Mouse (Mus musculus) kidney, postnatal 25 days (tissue): Measurements from ENCODE around the gene Prkcb.
"Not testable (repeated sequence)": the region's sequence is repeated elsewhere in the genome, so short reads cannot be mapped to it uniquely, and the experiment has no call there.

ENCODE experiments used
- DNase-seq, 2 experiments: peaks; one replicate each; pipeline ENCODE4 v3.0.0; 2021; ENCODE audit warnings: mixed read lengths in 2 of 2

Gene Prkcb

GRCm38 (mm10) chr7:122288605-122289242 lies at the start of gene Prkcb:
TSS of gene Prkcb (plus strand) at chr7:122288751.
- peak; percentile 28 to 56 for DNase-seq

GRCm38 (mm10) chr7:122238939-122239338 lies 49.6 kb upstream of the Prkcb start:
- no peak for DNase-seq

GRCm38 (mm10) chr7:122240413-122241119 lies 48.0 kb upstream of the Prkcb start:
- no peak for DNase-seq

GRCm38 (mm10) chr7:122242260-122242659 lies 46.3 kb upstream of the Prkcb start:
- DNase-seq, result peak in 1 of 2 experiments; percentile 27

GRCm38 (mm10) chr7:122242744-122243143 lies 45.8 kb upstream of the Prkcb start:
- not testable (repeated sequence) for DNase-seq

- DNase-seq, result no peak
Measured at GRCm38 (mm10) chr7:122244166-122244565, 44.4 kb upstream of the Prkcb start.

GRCm38 (mm10) chr7:122244584-122244983 lies 44.0 kb upstream of the Prkcb start:
- no peak for DNase-seq

- DNase-seq, result no peak
Measured at GRCm38 (mm10) chr7:122245976-122246375, 42.6 kb upstream of the Prkcb start.

GRCm38 (mm10) chr7:122247254-122247864 lies 41.2 kb upstream of the Prkcb start:
- DNase-seq, result no peak

GRCm38 (mm10) chr7:122249321-122249821 lies 39.2 kb upstream of the Prkcb start:
- no peak for DNase-seq

- peak; percentile 72 to 74 for DNase-seq
Measured at GRCm38 (mm10) chr7:122251197-122252011, 37.1 kb upstream of the Prkcb start.

GRCm38 (mm10) chr7:122256722-122257121 lies 31.8 kb upstream of the Prkcb start:
- DNase-seq, result no peak

- no peak for DNase-seq
Measured at GRCm38 (mm10) chr7:122258521-122258920, 30.0 kb upstream of the Prkcb start.

GRCm38 (mm10) chr7:122260055-122260602 lies 28.4 kb upstream of the Prkcb start:
- no peak for DNase-seq

GRCm38 (mm10) chr7:122268983-122269486 lies 19.5 kb upstream of the Prkcb start:
- DNase-seq, result no peak

- no peak for DNase-seq
Measured at GRCm38 (mm10) chr7:122272334-122272733, 16.2 kb upstream of the Prkcb start.

- DNase-seq, result no peak
Measured at GRCm38 (mm10) chr7:122279580-122279979, 9.0 kb upstream of the Prkcb start.

GRCm38 (mm10) chr7:122280334-122280733 lies 8.2 kb upstream of the Prkcb start:
- no peak for DNase-seq

GRCm38 (mm10) chr7:122282584-122282983 lies 6.0 kb upstream of the Prkcb start:
- no peak for DNase-seq

- no peak for DNase-seq
Measured at GRCm38 (mm10) chr7:122287217-122287616, 1.3 kb upstream of the Prkcb start.

- peak in 1 of 2 experiments; percentile 40 for DNase-seq
Measured at GRCm38 (mm10) chr7:122289243-122290111, 926 bp downstream of the Prkcb start.
